Mouse (Mus musculus): Measurements from ENCODE around the gene Tenm4. TPM values are rescaled to one million over a fixed set of nuclear protein-coding genes. Genes with fewer than 3 reads are reported as not detected.

The Tenm4 gene
- polyA plus RNA-seq, 1 experiment from 2014 or later = 48.9 TPM

GRCm38 (mm10) chr7:96786262-96787044, 615.4 kb downstream of the Tenm4 start:
- ATAC-seq (peak; percentile 66; the same call in 1 of the 2 replicates), DNase-seq (ENCODE audit: low spot score) (peak; percentile 86)
- peaks cover 12% of the 10 kb centered on the region for H3K4me1 ChIP-seq (ENCODE audit: control insufficient read depth, insufficient read depth, low read length)
- no peak overlapping the region for H3K4me3 ChIP-seq (ENCODE audit: low read depth, low read length)
- H3K27me3 ChIP-seq (replicated peaks; ENCODE audit: control insufficient read depth, insufficient read depth, low read length) = no peaks in the 10 kb centered on the region
- H3K4me2 ChIP-seq (ENCODE audit: low read length) = no peak overlapping the region
- H3K9me3 ChIP-seq (replicated peaks; ENCODE audit: control insufficient read depth, low read length) = no peaks in the 10 kb centered on the region
- 41% methylated on average over 5 of the region's 5 CpGs for WGBS
- peaks cover 10% of the 10 kb centered on the region for H3K36me3 ChIP-seq (ENCODE audit: control insufficient read depth, insufficient read depth, low read length)
- peak overlapping the region; percentile 35; the same call in 1 of the 2 replicates for H3K27ac ChIP-seq (ENCODE audit: low read depth, low read length)
- no peak overlapping the region for H3K9ac ChIP-seq (ENCODE audit: low read length)

DNA sequence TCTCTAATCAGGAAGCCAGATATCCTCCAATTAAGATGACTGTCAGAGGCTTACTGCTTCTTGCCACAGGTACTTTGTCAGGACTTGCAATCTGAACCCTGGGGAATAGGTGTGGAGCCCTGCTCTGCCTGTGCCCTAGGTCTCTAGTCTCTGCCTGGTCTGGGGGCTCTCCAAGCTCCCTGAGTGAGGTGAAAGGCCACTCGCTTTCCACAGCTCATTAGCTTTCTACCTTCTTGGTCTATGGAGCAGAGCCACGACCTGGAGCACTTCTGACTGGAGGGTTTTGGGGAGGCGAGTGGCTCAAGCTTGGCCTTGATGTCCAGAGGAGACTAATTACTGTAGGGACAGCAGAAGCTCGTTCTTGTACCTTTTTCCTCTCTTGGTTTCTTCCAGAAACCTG, 617.1 kb downstream of the Tenm4 start:
- 54% methylated on average over 4 of the region's 4 CpGs for WGBS
- Histone ChIP-seq H3K9me3 (replicated peaks; ENCODE audit: control insufficient read depth, low read length) (no peaks in the 10 kb centered on the region), H3K27ac (ENCODE audit: low read depth, low read length) (peak overlapping the region; percentile 78), H3K36me3 (ENCODE audit: control insufficient read depth, insufficient read depth, low read length) (peaks cover 9% of the 10 kb centered on the region), H3K9ac (ENCODE audit: low read length) (no peak overlapping the region), H3K4me1 (ENCODE audit: control insufficient read depth, insufficient read depth, low read length) (peaks cover 18% of the 10 kb centered on the region), H3K27me3 (replicated peaks; ENCODE audit: control insufficient read depth, insufficient read depth, low read length) (no peaks in the 10 kb centered on the region), H3K4me2 (ENCODE audit: low read length) (no peak overlapping the region), H3K4me3 (ENCODE audit: low read depth, low read length) (no peak overlapping the region)
- DNase-seq (ENCODE audit: low spot score) = no peak
- ATAC-seq = no peak

GRCm38 (mm10) chr7:96790326-96790725, 619.3 kb downstream of the Tenm4 start:
- no peaks in the 10 kb centered on the region for H3K9me3 ChIP-seq (replicated peaks; ENCODE audit: control insufficient read depth, low read length)
- no peaks in the 10 kb centered on the region for H3K27me3 ChIP-seq (replicated peaks; ENCODE audit: control insufficient read depth, insufficient read depth, low read length)
- H3K4me3 ChIP-seq (ENCODE audit: low read depth, low read length) = no peak overlapping the region
- H3K4me1 ChIP-seq (ENCODE audit: control insufficient read depth, insufficient read depth, low read length) = peaks cover 18% of the 10 kb centered on the region
- no peak overlapping the region for H3K9ac ChIP-seq (ENCODE audit: low read length)
- 89% methylated on average over 2 of the region's 2 CpGs for WGBS
- no peak overlapping the region for H3K27ac ChIP-seq (ENCODE audit: low read depth, low read length)
- peaks cover 9% of the 10 kb centered on the region for H3K36me3 ChIP-seq (ENCODE audit: control insufficient read depth, insufficient read depth, low read length)
- ATAC-seq (no peak), DNase-seq (ENCODE audit: low spot score) (no peak)
- no peak overlapping the region for H3K4me2 ChIP-seq (ENCODE audit: low read length)

DNA sequence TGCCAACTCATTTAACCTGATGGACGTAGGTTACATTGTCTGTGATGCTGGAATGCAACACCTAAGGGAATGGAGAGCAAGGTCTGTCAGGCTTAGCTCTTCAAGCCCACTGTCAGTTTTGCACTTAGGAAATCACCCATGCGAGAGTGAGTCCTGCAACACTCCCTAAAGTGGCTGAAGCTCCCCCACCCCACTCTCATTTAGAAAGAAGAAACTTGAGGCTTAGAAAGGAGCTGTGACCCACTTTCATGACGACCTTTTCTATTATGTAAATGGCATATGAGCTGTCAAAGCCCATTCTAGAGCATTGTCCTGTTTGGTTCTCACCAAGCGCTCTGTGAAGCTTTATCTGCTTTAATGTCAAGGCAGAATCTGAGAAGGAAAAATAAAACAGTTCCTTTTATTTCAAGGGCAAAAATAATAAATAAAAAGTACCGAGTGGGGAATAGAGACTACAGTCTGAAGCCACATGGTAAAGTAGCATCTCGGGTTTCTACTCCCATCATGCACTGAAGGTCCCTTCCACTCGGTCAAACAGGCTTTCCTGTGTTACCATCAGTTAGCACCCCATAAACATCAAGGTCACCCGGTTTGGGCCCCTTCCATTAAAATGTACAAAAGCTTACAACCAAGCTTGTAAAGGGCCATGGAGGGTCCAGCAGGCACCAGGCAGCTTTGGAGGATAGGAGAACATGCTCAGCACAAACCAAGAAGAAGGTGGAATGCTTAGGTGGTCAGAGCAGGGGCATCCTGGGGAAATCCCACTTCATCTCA, 621.6 kb downstream of the Tenm4 start:
- H3K4me1 ChIP-seq (ENCODE audit: control insufficient read depth, insufficient read depth, low read length) = peaks cover 33% of the 10 kb centered on the region
- 62% methylated on average over 8 of the region's 8 CpGs for WGBS
- H3K27ac ChIP-seq (ENCODE audit: low read depth, low read length) = no peak overlapping the region
- ATAC-seq (no peak), DNase-seq (ENCODE audit: low spot score) (no peak)
- H3K9ac ChIP-seq (ENCODE audit: low read length) = no peak overlapping the region
- H3K9me3 ChIP-seq (replicated peaks; ENCODE audit: control insufficient read depth, low read length) = no peaks in the 10 kb centered on the region
- no peak overlapping the region for H3K4me3 ChIP-seq (ENCODE audit: low read depth, low read length)
- H3K4me2 ChIP-seq (ENCODE audit: low read length) = no peak overlapping the region
- H3K36me3 ChIP-seq (ENCODE audit: control insufficient read depth, insufficient read depth, low read length) = peaks cover 9% of the 10 kb centered on the region
- H3K27me3 ChIP-seq (replicated peaks; ENCODE audit: control insufficient read depth, insufficient read depth, low read length) = no peaks in the 10 kb centered on the region

GRCm38 (mm10) chr7:96796033-96796741, 625.1 kb downstream of the Tenm4 start:
- Histone ChIP-seq H3K36me3 (ENCODE audit: control insufficient read depth, insufficient read depth, low read length) (peaks cover 5% of the 10 kb centered on the region), H3K9me3 (replicated peaks; ENCODE audit: control insufficient read depth, low read length) (no peaks in the 10 kb centered on the region), H3K27me3 (replicated peaks; ENCODE audit: control insufficient read depth, insufficient read depth, low read length) (no peaks in the 10 kb centered on the region), H3K4me2 (ENCODE audit: low read length) (peak overlapping the region; percentile 23; the same call in 1 of the 2 replicates), H3K4me1 (ENCODE audit: control insufficient read depth, insufficient read depth, low read length) (peaks cover 41% of the 10 kb centered on the region), H3K9ac (ENCODE audit: low read length) (peak overlapping the region; percentile 33; the same call in 1 of the 2 replicates), H3K4me3 (ENCODE audit: low read depth, low read length) (no peak overlapping the region), H3K27ac (ENCODE audit: low read depth, low read length) (peak overlapping the region; percentile 94)
- 6% methylated on average over 9 of the region's 9 CpGs for WGBS
- ATAC-seq = peak; percentile 90
- DNase-seq (ENCODE audit: low spot score) = peak; percentile 96

DNA sequence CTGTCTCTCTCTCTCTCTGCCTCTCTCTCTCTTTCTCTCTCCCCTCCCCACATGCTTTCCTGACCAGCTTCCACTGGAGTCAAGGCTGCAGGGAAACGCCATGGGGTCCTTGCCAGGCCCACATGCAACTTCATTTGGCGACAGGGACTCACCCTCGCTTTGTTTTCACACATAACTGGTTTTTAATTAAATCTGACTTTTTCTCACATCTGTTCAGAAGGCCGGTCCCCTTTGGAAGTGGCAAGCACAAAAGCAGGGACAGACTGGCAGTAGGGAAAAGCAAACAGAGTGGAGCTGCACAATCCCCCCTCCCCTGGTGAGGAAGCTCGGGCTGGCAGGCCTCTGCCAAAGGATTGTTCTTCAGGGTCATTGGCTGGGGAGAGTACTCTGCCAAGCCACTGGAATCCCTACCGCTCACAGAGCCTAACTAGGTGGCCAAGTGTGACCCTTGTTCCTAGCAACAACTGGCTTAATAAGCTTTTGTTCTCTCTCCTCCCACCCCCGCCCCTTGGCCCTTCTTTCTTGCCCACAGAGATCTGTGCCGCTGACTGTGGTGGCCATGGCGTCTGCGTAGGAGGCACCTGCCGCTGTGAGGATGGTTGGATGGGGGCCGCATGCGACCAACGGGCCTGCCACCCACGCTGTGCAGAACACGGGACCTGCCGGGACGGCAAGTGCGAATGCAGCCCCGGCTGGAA, 625.9 kb downstream of the Tenm4 start:
- 18% methylated on average over 20 of the region's 20 CpGs for WGBS
- H3K4me2 ChIP-seq (ENCODE audit: low read length) = peak overlapping the region; percentile 23; the same call in 1 of the 2 replicates

DNA sequence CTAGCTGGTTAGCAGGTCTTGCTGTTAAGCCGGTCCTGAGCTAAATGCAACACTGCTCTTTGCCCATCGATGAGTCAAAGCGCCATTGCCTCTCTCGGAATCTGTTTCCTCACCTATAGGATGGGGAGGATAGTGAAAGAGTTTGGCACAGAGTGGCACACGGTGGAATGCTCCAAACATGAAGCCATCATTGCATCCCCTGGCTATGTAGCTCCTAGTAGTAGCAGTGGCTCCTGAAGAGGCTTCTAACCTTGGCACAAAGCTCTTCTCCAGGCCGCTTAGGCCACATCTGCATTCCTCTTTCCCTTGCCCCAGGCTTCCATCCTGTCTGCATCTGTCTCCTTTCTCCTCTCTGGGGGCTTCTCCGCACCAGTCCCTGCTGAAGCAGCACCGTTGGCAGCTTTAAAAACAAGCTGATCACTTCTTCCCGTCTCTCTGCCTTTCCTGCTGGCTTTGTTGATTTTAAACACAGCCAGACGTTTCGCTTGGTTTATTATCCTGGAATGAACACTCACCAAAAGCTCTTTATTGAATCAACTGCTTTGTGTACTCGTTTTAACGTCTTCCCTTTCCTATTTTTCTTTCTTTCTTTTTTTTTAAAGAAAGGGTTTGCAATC, 626.8 kb downstream of the Tenm4 start:
- 51% methylated on average over 13 of the region's 13 CpGs for WGBS
- Histone ChIP-seq H3K27ac (ENCODE audit: low read depth, low read length) (peak overlapping the region; percentile 94), H3K27me3 (replicated peaks; ENCODE audit: control insufficient read depth, insufficient read depth, low read length) (no peaks in the 10 kb centered on the region), H3K4me2 (ENCODE audit: low read length) (peak overlapping the region; percentile 23; the same call in 1 of the 2 replicates), H3K4me1 (ENCODE audit: control insufficient read depth, insufficient read depth, low read length) (peaks cover 35% of the 10 kb centered on the region), H3K9ac (ENCODE audit: low read length) (no peak overlapping the region), H3K9me3 (replicated peaks; ENCODE audit: control insufficient read depth, low read length) (no peaks in the 10 kb centered on the region), H3K36me3 (ENCODE audit: control insufficient read depth, insufficient read depth, low read length) (peaks cover 15% of the 10 kb centered on the region), H3K4me3 (ENCODE audit: low read depth, low read length) (no peak overlapping the region)
- DNase-seq (ENCODE audit: low spot score) (peak; percentile 53), ATAC-seq (no peak)

More for the DNA sequence above, 625.9 kb downstream of the Tenm4 start:
- Histone ChIP-seq H3K9ac (ENCODE audit: low read length) (peak overlapping the region; percentile 33), H3K4me3 (ENCODE audit: low read depth, low read length) (no peak overlapping the region), H3K27ac (ENCODE audit: low read depth, low read length) (peak overlapping the region; percentile 94), H3K4me1 (ENCODE audit: control insufficient read depth, insufficient read depth, low read length) (peaks cover 41% of the 10 kb centered on the region), H3K9me3 (replicated peaks; ENCODE audit: control insufficient read depth, low read length) (no peaks in the 10 kb centered on the region), H3K36me3 (ENCODE audit: control insufficient read depth, insufficient read depth, low read length) (peaks cover 10% of the 10 kb centered on the region), H3K27me3 (replicated peaks; ENCODE audit: control insufficient read depth, insufficient read depth, low read length) (no peaks in the 10 kb centered on the region)
- DNase-seq (ENCODE audit: low spot score) (peak; percentile 84), ATAC-seq (peak; percentile 87)

DNA sequence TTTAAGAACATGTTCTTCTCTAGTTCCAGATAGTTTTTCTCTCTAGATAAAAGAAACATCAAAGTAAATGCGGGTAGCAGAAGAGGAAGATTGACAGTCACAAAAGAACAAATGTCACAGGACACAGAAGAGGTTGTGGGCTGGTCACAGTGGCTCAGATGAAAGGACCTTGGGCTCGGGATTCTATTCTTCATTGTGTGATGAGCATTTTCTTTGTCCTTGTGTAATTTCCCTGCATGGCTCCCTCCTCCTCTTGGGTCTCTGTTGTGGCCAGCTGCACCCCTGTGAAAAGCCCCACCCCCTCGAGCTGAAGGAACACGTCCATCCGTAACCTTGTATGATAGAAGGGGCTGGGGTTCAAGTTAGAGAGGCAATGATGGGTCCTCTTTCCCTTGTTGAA, 628.8 kb downstream of the Tenm4 start:
- H3K36me3 ChIP-seq (ENCODE audit: control insufficient read depth, insufficient read depth, low read length) = peaks cover 18% of the 10 kb centered on the region
- ATAC-seq = no peak
- H3K4me1 ChIP-seq (ENCODE audit: control insufficient read depth, insufficient read depth, low read length) = peaks cover 35% of the 10 kb centered on the region
- DNase-seq (ENCODE audit: low spot score) = no peak
- no peak overlapping the region for H3K9ac ChIP-seq (ENCODE audit: low read length)
- no peak overlapping the region for H3K4me2 ChIP-seq (ENCODE audit: low read length)
- no peak overlapping the region for H3K4me3 ChIP-seq (ENCODE audit: low read depth, low read length)
- no peaks in the 10 kb centered on the region for H3K27me3 ChIP-seq (replicated peaks; ENCODE audit: control insufficient read depth, insufficient read depth, low read length)
- no peak overlapping the region for H3K27ac ChIP-seq (ENCODE audit: low read depth, low read length)
- 33% methylated on average over 5 of the region's 5 CpGs for WGBS
- no peaks in the 10 kb centered on the region for H3K9me3 ChIP-seq (replicated peaks; ENCODE audit: control insufficient read depth, low read length)
